Mouse (Mus musculus): ENCODE data around the gene Slc9b1. TPM values are rescaled to one million over a fixed set of nuclear protein-coding genes. Genes with fewer than 3 reads are reported as not detected.

Gene Slc9b1
- polyA plus RNA-seq, 1 experiment from 2014 or later: not detected

DNA sequence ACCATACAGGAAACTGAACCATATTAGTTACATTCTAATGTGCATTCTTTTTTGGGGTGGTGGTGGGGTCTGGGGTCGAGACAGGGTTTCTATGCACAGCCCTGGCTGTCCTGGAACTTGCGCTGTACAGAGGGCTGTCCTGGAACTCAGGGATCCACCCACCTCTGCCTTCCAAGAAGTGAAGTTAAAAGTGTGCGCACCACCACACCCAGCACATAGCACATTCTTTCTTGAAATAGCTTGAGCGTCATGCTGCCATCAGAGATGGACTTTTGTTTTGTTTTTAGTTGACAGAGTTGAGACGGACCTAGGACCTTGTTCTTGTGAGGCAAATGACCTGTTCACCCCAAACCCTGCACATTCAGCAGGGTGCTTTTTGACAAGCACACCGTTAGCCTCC, 20.7 kb upstream of the Slc9b1 start:
- 75% methylated on average over 6 of the region's 6 CpGs for WGBS
- no peak for ATAC-seq (ENCODE audit: low read depth)
- Histone ChIP-seq H3K27ac (replicated peaks) (no peak overlapping the region), H3K27me3 (no peaks in the 10 kb centered on the region), H3K4me1 (replicated peaks) (peaks cover 4% of the 10 kb centered on the region; the same call in 1 of the 2 replicates), H3K4me3 (no peak overlapping the region), H3K4me2 (no peak overlapping the region), H3K9ac (no peak overlapping the region), H3K9me3 (no peaks in the 10 kb centered on the region), H3K36me3 (no peaks in the 10 kb centered on the region)

DNA sequence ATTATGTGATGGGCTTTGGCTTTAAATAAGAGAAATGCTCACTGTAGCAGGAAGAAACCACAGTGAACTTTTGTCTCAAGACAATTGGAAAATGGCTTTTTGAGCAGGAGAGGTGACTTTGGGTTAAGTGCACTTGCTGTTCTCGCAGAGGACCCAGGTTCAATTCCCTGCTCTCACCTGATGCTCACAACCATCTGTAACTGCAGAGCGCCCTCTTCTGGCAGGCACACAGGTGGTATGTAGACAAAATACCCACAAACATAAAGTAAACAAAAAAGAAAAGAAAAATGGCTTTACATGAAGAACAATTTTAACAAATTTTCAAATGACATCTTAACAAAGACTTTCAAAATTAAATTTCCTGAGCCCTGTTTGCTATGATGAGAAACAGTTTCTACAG, 20.2 kb upstream of the Slc9b1 start:
- Histone ChIP-seq H3K4me3 (no peak overlapping the region), H3K4me2 (no peak overlapping the region), H3K27ac (replicated peaks) (no peak overlapping the region), H3K27me3 (no peaks in the 10 kb centered on the region), H3K36me3 (no peaks in the 10 kb centered on the region), H3K4me1 (replicated peaks) (peaks cover 4% of the 10 kb centered on the region; the same call in 1 of the 2 replicates), H3K9ac (no peak overlapping the region), H3K9me3 (no peaks in the 10 kb centered on the region)
- no peak for ATAC-seq (ENCODE audit: low read depth)
- 54% methylated on average over 2 of the region's 2 CpGs for WGBS

DNA sequence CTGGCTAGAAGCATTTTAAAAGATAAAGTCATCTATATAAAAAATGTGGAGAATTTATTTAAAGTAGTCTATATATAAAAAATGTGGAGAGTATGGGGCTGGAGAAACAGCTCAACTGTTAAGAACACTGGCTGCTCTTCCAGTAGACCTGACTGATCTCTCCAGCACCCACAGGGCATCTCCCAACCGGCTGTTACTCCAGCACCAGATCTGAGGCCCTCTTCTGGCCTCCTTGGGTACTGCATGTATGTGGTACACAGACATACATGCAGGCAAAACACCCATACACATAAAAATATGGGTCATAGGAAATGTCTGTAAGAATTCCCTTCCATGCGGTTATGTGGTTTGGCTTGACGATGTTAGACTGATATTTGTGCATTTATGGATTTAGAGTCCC, 19.3 kb upstream of the Slc9b1 start:
- Histone ChIP-seq H3K4me2 (no peak overlapping the region), H3K9me3 (no peaks in the 10 kb centered on the region), H3K4me3 (no peak overlapping the region), H3K27me3 (no peaks in the 10 kb centered on the region), H3K36me3 (no peaks in the 10 kb centered on the region), H3K9ac (no peak overlapping the region), H3K27ac (replicated peaks) (no peak overlapping the region), H3K4me1 (replicated peaks) (peaks cover 4% of the 10 kb centered on the region; the same call in 1 of the 2 replicates)
- no peak for ATAC-seq (ENCODE audit: low read depth)
- 40% methylated on average over 3 of the region's 3 CpGs for whole genome bisulfite sequencing

- H3K4me2 ChIP-seq: no peak overlapping the region
- ATAC-seq (ENCODE audit: low read depth): no peak
- H3K4me1 ChIP-seq (replicated peaks): no peaks in the 10 kb centered on the region
- H3K27ac ChIP-seq (replicated peaks): no peak overlapping the region
- H3K36me3 ChIP-seq: no peaks in the 10 kb centered on the region
- no peaks in the 10 kb centered on the region for H3K9me3 ChIP-seq
- no peak overlapping the region for H3K9ac ChIP-seq
- H3K4me3 ChIP-seq: no peak overlapping the region
- no peaks in the 10 kb centered on the region for H3K27me3 ChIP-seq
Observed at GRCm38 (mm10) chr3:135332691-135333090, 15.1 kb upstream of the Slc9b1 start.

- no peak overlapping the region for H3K4me2 ChIP-seq
- H3K4me1 ChIP-seq (replicated peaks): no peaks in the 10 kb centered on the region
- H3K27ac ChIP-seq (replicated peaks): no peak overlapping the region
- H3K4me3 ChIP-seq: no peak overlapping the region
- H3K9ac ChIP-seq: no peak overlapping the region
- no peaks in the 10 kb centered on the region for H3K27me3 ChIP-seq
- WGBS: 40% methylated on average over 4 of the region's 4 CpGs
- H3K9me3 ChIP-seq: no peaks in the 10 kb centered on the region
- H3K36me3 ChIP-seq: no peaks in the 10 kb centered on the region
- ATAC-seq (ENCODE audit: low read depth): no peak
Observed at GRCm38 (mm10) chr3:135333763-135334162, 14.1 kb upstream of the Slc9b1 start.

DNA sequence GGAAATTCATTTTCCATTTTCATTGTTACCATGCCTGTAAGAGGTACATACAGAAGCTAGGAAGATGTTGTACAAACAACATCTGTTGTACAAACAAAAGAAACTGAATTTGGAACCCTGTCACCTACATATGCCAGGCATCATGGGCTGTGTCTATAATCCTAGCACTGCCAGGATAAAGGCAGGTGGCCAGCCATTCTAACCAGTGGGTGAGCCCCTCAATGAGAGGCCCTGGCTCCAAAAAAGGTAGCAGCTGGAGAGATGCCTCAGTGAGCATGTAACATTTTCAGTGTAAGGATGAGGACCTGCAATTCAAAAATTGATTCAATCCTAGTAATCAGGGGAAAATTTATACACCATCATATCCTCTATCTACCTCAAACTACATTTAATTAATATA, 1.2 kb downstream of the Slc9b1 start:
- Histone ChIP-seq H3K4me3 (no peak overlapping the region), H3K4me2 (no peak overlapping the region), H3K36me3 (no peaks in the 10 kb centered on the region), H3K27me3 (no peaks in the 10 kb centered on the region), H3K27ac (replicated peaks) (no peak overlapping the region), H3K9me3 (no peaks in the 10 kb centered on the region), H3K9ac (no peak overlapping the region), H3K4me1 (replicated peaks) (no peaks in the 10 kb centered on the region)
- no peak for ATAC-seq (ENCODE audit: low read depth)

GRCm38 (mm10) chr3:135351857-135352256, 4.0 kb downstream of the Slc9b1 start:
- no peak overlapping the region for H3K4me3 ChIP-seq
- H3K36me3 ChIP-seq: no peaks in the 10 kb centered on the region
- H3K27me3 ChIP-seq: no peaks in the 10 kb centered on the region
- H3K9me3 ChIP-seq: no peaks in the 10 kb centered on the region
- no peak for ATAC-seq (ENCODE audit: low read depth)
- no peaks in the 10 kb centered on the region for H3K4me1 ChIP-seq (replicated peaks)
- no peak overlapping the region for H3K27ac ChIP-seq (replicated peaks)
- WGBS: 95% methylated on average over 3 of the region's 3 CpGs
- no peak overlapping the region for H3K9ac ChIP-seq
- no peak overlapping the region for H3K4me2 ChIP-seq

DNA sequence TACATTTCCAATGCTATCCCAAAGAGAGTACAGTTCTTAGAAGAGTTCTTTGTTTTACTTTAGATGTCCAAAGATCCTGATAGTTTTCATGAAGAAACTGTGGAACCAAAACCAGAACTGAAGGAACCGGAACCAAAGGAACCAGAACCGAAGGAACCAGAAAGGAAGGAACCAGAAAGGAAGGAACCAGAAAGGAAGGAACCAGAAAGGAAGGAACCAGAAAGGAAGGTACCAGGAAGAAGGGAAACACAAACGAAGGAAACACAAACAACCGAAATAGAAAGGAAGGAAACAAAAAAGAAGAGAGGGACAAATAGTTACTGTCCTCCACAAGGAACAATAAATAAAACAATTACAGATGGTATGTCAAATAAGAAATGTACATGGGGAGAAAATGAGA, 9.6 kb downstream of the Slc9b1 start:
- no peak overlapping the region for H3K4me3 ChIP-seq
- H3K4me1 ChIP-seq (replicated peaks): no peaks in the 10 kb centered on the region
- H3K27me3 ChIP-seq: no peaks in the 10 kb centered on the region
- H3K36me3 ChIP-seq: no peaks in the 10 kb centered on the region
- no peaks in the 10 kb centered on the region for H3K9me3 ChIP-seq
- no peak overlapping the region for H3K9ac ChIP-seq
- H3K27ac ChIP-seq (replicated peaks): no peak overlapping the region
- no peak overlapping the region for H3K4me2 ChIP-seq
- WGBS: 92% methylated on average over 4 of the region's 4 CpGs
- no peak for ATAC-seq (ENCODE audit: low read depth)

DNA sequence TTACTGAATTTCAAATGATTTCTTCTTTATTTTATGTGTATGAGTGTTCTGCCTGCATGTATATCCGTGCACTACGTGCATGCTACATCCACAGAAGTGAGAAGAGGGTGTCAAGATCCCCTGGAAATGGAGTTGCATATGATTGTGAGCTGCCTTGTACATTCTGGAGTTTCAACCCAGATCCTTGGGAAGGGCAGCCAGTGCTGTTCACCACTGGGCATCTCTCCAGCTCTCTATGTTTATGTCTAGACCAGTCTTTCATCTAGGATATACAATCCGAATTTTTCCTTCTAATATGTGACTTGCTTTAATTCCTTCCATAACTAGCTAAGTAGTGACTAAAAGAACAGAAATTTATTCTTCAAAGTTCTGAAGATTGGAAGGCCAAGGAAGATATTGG, 28.0 kb downstream of the Slc9b1 start:
- Histone ChIP-seq H3K4me1 (replicated peaks) (no peaks in the 10 kb centered on the region), H3K4me2 (no peak overlapping the region), H3K27me3 (no peaks in the 10 kb centered on the region), H3K36me3 (no peaks in the 10 kb centered on the region), H3K27ac (replicated peaks) (no peak overlapping the region), H3K4me3 (no peak overlapping the region), H3K9me3 (no peaks in the 10 kb centered on the region), H3K9ac (no peak overlapping the region)
- ATAC-seq (ENCODE audit: low read depth): no peak
- WGBS: 78% methylated on average over 3 of the region's 3 CpGs

DNA sequence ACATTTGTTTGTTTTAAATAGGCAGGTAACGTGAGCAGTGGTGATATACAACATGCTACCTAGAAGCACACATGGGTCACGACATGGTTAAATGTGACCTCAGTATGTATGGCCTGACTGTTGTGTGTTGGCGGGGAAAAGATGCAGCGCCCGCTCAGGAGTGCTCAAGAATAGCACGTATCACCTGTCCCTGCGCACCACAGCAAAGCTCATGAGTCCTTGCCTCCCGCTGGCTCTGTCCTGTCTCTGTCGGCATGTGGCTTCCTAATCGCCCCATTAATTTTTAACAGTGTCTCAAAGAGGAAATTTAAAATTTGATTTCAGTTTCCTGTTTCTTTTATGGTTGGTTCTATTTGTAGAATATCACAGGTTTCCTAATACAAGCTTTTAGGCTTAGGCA, 29.6 kb downstream of the Slc9b1 start:
- no peak overlapping the region for H3K4me3 ChIP-seq
- H3K27ac ChIP-seq (replicated peaks): no peak overlapping the region
- no peaks in the 10 kb centered on the region for H3K36me3 ChIP-seq
- H3K9me3 ChIP-seq: no peaks in the 10 kb centered on the region
- 79% methylated on average over 10 of the region's 10 CpGs for WGBS
- no peak overlapping the region for H3K4me2 ChIP-seq
- no peaks in the 10 kb centered on the region for H3K4me1 ChIP-seq (replicated peaks)
- no peak for ATAC-seq (ENCODE audit: low read depth)
- no peak overlapping the region for H3K9ac ChIP-seq
- no peaks in the 10 kb centered on the region for H3K27me3 ChIP-seq

GRCm38 (mm10) chr3:135379868-135380267, 32.0 kb downstream of the Slc9b1 start:
- Histone ChIP-seq H3K9ac (no peak overlapping the region), H3K4me3 (no peak overlapping the region), H3K4me1 (replicated peaks) (no peaks in the 10 kb centered on the region), H3K27me3 (no peaks in the 10 kb centered on the region), H3K27ac (replicated peaks) (no peak overlapping the region), H3K9me3 (no peaks in the 10 kb centered on the region), H3K4me2 (no peak overlapping the region), H3K36me3 (no peaks in the 10 kb centered on the region)
- ATAC-seq (ENCODE audit: low read depth): no peak
- 95% methylated on average over 4 of the region's 4 CpGs for WGBS

DNA sequence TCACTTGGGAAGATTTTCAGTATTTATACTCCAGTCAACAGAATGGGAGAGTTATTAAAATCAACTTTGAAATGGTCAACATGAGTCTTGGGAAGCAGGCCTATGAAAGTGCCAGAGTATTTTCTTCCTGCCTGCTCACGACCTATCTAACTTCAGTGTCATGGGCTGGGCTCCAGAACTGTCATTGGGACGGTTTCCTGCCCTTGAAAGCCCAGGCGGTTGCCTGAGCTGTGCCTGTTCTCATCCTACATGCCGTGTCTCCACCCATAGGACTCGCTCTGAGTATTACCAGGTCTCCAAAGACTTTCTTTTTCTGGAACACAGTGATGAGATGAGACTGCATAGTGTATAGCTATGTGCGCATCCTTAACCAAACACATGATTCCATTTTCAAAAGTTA, 45.4 kb downstream of the Slc9b1 start:
- H3K9me3 ChIP-seq: no peaks in the 10 kb centered on the region
- no peak for ATAC-seq (ENCODE audit: low read depth)
- 80% methylated on average over 6 of the region's 6 CpGs for WGBS
- no peaks in the 10 kb centered on the region for H3K27me3 ChIP-seq
- H3K4me3 ChIP-seq: no peak overlapping the region
- no peak overlapping the region for H3K4me2 ChIP-seq
- no peak overlapping the region for H3K27ac ChIP-seq (replicated peaks)
- no peaks in the 10 kb centered on the region for H3K4me1 ChIP-seq (replicated peaks)
- H3K36me3 ChIP-seq: no peaks in the 10 kb centered on the region
- H3K9ac ChIP-seq: no peak overlapping the region

DNA sequence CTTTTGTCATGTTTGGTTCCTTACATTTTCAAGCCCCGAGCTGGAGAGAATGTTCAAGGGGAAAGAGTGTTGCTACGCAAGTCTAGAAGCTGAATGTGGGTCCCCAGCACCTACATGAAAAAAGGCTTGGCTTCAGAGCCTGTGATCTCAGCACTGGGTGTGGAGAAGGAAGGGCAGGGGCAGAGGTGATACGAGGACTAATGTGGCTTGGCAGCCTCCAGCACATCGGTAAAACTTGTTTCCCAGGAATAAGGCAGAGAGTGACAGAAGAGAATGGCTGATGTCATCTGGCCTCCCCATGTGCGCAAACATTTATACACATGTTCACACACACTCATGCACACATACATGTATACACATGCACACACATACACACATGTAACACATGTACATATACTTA, 47.3 kb downstream of the Slc9b1 start:
- H3K27ac ChIP-seq (replicated peaks): no peak overlapping the region

More for the DNA sequence above, 47.3 kb downstream of the Slc9b1 start:
- Histone ChIP-seq H3K9me3 (no peaks in the 10 kb centered on the region), H3K4me1 (replicated peaks) (peaks cover 5% of the 10 kb centered on the region; the same call in 1 of the 2 replicates), H3K4me2 (no peak overlapping the region), H3K9ac (no peak overlapping the region), H3K4me3 (no peak overlapping the region), H3K27me3 (no peaks in the 10 kb centered on the region), H3K36me3 (no peaks in the 10 kb centered on the region)
- 80% methylated on average over 5 of the region's 5 CpGs for WGBS
- ATAC-seq (ENCODE audit: low read depth): no peak
